Mouse (Mus musculus) spleen, postnatal 10 days (tissue): ENCODE measurements at regions not wholly inside any gene's neighbourhood (a gene's known extent, or its start where the extent isn't known, plus 50 kb on each side); places are given as distances from the start of the nearest gene placed in this dataset.
"Not testable (repeated sequence)": the region's sequence is repeated elsewhere in the genome, so short reads cannot be mapped to it uniquely, and the experiment has no call there.

Experiments
- DNase-seq, 2 experiments: peaks; one replicate each; pipeline ENCODE4 v3.0.0; 2021 to 2022; ENCODE audit warnings: low spot score in 2 of 2

DNA sequence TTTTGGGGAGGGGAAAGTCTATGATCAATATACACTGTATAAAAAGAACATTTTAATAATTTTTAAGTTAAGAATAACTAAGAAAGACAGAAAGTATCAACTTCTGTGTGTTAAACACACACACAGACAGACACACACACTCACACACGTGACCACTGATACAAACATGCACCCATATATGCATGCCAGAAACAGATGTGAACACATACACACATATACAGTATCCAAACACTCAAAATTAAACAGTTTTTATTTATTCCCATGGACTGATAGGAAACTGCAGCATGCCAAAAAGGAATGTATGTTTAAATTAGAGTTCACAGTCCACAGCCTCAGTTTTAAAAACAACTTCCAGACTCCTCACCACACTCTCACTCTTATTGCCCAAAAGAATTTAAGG is 203.4 kb upstream of the Tbl1x start:
- DNase-seq, result no peak

GRCm38 (mm10) chrX:77314384-77314783 is 196.4 kb upstream of the Tbl1x start:
- peak in 1 of 2 experiments; percentile 13 for DNase-seq

DNA sequence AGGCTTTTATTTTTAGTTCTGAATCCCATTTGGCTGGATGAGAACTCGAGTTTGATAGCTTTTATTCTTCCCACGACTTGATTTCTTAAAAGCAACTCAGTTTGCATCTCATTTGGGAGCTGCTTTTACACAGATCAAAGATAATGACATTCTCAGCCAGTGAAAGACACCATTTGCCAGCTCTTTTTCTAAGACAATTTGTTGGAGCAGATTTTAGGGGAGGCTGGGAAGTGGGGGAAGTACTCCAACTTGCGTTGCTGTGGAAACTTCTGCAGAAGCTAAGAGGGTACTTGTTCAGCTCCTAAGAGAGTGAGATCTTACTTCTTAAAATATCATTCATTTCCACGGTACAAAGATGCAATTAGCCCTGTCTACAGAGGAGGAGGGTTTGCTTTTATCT is 187.2 kb upstream of the Tbl1x start:
- no peak for DNase-seq

DNA sequence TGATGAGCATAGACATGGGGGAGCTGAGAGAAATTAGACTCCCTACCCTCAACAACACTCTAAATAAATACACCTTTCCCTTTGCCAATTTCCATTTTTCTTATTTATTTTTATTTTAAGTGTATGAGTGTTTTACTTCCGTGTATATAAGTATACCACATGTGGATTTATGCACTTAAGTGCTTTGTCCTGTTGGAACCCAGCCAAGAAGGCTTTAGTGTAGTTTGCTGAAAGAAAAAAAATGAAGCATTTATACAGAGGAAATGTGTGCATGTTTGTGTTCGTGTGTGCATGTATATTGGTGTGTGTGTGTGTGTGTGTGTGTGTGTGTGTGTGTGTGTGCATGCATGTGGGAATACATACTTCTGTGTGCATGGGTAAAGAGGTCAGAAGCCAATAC is 157.6 kb upstream of the Tbl1x start:
- no peak for DNase-seq

DNA sequence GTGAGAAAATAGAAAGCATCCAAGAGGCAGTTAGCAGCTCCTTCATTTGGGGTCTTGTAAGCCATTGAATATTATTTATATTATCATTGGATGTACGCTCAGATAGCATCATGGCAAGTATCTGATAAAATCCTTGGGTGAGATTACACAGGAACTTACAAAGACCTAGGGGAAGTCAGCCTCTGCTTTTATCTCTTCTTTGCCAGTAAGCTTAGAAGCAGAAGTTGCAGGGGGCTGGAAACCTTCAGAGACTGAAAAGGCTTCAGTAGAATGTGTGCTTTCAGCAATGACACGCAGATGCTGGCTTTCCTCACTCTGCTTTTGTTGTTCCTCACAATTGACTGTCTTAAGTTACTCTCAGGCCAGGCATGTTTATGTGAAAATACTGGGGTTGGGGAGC is 150.3 kb upstream of the Tbl1x start:
- no peak for DNase-seq

DNA sequence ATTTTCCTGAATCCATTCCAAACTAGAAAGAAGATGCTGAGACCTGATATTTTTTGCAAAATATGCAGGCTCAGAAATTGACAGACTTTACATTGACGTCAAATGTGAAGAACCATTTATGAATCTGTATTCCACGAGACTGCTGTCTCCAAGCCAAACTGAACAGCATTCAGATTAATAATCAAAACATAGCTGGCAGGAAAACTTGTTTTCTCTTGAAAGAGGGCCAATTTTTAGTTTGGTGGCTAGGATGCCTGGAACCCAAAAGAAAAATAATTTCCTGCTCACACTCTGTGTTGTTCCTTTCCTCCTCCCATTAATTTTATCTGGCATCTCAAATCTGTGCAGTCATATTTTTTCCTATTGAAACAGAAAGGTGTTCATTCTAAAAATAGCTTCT is 149.7 kb upstream of the Tbl1x start:
- no peak for DNase-seq

DNA sequence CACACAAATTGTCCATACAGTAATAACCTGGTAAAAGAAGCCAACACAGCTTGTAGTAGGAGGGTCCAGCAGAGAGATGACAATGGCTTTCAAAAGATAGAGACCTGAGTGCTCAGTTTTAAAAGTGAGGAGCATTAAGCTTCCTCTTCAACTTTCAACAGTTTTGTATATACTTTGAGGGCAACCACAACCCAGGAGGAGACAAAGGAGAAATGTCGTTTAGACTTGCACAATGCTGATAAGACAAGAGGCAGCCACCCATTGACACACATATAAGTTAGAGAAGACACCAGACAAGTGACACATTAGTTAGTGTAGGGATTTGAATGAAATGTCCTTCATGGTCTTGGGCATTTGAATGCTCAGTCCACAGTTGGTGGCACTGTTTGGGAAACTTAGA is 147.2 kb upstream of the Tbl1x start:
- no peak for DNase-seq

GRCm38 (mm10) chrX:77367351-77367750 is 143.5 kb upstream of the Tbl1x start:
- DNase-seq, result no peak

DNA sequence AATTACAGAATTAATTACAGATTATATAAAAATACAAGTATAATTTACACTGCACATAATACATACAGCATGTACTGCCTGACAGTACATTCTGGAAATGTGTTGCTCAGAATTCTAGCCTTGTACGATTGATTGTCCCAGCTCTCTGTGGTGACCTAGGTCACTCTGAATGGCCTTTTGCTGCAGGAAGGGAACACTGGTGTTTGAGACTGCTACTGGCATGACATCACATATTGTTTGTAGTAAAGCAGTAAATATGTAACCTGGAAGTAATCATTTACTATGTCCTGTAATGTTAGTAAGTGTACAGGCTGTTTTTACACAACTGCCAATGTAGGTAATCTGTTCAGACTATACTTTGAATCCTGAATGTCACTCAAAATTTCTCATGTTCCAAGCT is 123.5 kb upstream of the Tbl1x start:
- DNase-seq, result no peak

DNA sequence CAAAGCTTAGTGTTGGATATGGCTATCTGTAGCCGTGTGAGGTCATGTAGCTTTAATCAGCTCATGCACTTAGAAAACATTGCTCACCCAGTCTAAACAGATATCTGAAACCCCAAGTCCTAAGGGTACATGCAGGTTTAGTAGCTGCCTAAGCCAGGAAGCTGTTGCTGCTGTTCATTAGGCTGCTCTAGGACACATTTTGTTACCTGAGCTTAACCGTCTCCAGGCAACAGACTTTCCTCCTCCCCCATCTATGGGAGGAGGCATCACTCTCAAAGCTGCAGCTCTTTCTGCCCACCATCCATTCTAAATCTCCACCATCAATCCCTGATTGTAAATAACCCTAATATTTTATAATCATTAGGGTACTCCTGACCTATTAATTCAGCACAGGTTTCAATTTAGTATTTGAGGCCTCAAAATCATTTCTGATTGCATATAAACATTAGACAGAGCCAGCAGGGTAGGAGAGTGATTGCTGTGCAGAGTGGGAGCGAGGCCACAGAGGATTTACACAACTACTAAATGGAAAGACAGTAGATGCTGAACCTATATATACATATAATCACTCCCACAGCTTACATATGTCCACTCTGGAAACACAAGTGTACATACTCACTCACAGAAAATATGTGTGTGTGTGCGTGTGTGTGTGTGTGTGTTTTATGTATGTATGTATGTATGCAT is 118.9 kb upstream of the Tbl1x start:
- DNase-seq, result no peak

DNA sequence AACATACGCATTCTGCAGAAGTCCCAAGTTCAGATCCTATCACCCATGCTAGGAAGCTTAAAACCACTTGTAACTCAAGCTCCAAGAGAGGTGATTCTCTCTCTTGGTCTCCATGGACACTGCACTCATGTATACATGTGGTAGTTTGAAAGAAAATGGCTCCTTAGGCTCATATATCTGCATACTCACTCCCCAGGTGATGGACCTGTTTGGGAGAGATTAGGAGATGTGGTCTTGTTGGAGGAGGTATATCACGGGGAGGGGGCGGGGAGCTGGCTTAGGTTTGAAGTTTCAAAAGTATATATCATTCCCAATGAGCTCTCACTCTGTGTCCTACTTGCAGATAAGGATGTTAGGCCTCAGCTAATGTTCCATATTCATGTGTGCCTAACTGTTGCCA is 103.9 kb upstream of the Tbl1x start:
- no peak for DNase-seq

DNA sequence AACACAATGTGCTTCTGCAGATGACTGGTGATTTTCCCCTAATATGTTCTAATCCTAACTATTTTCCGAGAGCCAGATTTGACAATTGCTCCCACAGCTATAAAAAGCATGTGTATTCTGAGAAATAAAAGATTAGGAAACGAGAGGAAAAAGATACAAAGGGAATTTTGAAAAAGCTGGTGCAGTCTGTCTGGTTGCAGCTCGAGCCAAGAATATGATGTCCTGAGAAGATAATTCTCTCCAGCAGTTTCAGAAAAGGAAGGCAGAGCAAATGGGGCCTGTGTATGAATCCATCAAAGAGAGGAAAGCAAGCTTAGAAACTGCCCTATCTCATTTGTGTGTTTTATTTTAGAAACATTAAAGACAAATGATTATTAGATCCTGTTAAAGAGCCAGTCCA is 102.9 kb upstream of the Tbl1x start:
- no peak for DNase-seq

- no peak for DNase-seq
These were observed 101.4 kb upstream of the Tbl1x start for GRCm38 (mm10) chrX:77409370-77409769.

GRCm38 (mm10) chrX:77410812-77411211 is 100.0 kb upstream of the Tbl1x start:
- no peak for DNase-seq

- no peak for DNase-seq
These were observed 96.7 kb upstream of the Tbl1x start for GRCm38 (mm10) chrX:77414156-77414555.

- DNase-seq, result peak in 1 of 2 experiments; percentile 13
These were observed 93.0 kb upstream of the Tbl1x start for GRCm38 (mm10) chrX:77417766-77418165.

DNA sequence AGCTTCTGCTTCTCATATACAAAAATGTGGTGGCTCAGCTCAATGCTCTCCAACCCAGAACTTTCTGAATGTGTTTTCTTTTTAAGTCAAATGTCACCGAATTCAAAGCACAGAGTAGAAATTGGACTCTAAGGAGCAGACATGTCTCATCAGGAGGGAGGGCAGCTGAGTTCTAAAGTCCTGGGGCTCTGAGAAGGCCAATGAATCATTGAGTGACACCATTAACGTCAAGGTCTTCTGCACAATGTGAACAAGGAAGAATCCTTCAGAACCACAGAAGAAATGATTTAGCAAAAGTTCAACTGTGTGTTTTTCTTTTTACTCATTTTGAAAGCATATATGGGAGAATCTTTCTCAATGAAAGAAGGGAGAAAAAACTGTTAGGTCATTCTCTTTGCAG is 88.6 kb upstream of the Tbl1x start:
- no peak for DNase-seq

DNA sequence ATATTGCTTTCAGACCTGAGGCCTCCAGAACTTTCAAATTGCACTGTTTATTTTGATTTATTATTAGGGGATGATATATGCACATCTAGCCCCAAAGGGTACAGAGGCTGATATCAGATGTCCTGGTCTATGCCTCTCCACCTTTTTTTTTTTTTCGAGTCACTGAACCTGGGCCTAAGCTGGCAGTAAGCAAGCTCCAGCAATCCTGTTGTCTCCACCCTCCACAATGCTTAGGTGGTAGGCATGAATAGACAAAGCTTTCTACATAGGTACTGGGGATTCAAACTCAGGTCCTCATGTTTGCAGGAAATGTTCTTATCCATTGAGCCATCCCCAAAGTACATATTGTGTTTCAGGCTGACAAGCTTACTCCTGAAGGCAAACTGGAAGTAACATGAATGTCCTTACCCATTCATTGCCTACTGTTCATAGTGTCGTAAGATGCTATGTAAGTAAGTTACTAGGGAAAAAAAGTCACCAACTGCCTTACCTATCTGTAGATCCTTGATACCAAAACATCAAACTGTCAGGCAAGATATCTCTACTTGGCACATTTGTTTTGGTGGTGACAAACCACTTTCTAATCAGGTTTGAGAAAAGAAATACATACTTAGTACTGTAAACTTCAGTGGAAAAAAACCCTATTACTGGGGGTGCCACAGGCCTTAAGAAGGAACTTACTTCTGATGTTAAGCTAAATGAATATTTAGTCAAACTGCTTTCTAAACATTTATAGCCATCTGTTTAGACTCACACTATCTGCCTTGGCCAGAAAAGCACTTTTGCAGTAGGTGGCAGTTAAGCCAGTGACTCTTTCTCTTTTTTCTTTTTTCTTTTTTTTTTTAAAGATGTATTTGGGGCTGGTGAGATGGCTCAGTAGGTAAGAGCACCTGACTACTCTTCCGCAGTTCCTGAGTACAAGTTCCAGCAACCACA is 85.8 kb upstream of the Tbl1x start:
- no peak for DNase-seq

- not testable (repeated sequence) for DNase-seq
These were observed 85.1 kb upstream of the Tbl1x start for GRCm38 (mm10) chrX:77425728-77426102.

GRCm38 (mm10) chrX:77426836-77427235 is 84.0 kb upstream of the Tbl1x start:
- DNase-seq, result not testable (repeated sequence)

DNA sequence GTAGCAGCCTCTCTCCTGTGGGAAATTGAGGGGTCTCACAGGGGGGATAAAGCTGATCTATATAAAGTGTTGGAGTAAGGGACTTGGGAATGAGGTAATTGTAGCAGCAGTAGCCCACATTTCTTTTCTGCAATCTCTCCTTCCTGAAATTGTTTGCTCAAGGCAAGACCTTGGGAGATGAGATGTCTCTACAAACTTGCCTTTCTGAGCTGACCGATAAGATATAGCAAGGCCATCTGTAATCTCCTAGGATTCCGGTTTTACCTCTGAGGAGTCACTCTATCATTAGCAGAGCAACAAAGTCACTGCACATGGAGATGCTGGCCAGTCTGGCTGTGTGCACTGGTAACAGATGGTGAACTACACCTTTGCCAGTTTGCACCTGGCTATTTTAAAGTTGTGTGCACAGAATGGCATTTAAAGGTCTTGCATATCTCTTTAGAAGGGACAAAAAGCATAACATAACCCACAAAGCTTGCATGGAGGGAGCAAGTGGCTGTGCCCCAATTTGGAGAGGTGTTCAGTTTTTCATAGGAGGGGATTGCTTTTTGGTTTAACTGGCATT is 78.7 kb upstream of the Tbl1x start:
- no peak for DNase-seq

DNA sequence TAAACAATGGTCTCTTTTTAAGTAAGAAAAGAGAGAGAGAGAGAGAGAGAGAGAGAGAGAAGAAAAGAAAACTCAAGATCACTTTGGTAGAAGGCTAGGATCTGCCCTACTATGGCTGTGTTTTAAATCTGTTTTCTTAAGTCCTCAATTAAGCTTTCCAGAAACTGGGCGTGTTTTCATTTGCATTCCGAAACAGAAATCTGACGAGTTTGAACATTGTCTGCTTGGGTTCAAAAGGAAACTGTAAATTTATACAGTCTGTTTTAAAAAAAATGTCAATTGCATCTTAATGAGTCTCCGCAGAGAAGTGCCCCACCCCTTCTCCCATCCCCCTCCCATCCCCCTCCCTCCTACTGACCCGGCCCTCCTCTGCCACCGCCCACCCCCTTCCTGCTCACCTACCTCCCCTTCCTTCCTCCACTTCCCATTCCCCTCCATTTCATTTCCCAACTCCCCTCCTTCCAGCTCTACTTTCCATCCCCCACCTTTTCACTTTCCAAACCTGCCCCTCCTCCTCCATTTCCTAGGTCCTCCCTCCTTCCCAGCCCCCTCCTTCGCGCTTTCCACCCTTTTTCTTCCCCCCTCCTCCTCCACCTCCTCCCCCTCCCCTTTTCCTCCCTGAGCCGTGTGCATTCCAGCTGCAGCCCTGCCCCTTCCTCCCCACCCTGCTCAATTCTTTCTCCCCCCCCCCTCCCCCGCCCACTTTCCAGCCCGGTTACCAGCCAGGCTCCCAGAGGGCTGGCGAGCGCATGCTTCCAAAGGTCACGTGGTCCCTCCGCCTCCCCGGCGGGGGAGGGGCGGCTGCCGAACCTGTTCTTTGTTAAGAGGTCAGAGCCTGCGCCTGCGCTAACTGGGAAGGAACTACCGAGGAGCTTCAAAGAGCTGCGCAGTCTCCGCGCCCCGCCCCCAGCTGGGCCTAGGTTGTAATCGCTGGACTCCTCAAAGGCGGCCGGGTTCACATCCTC is 77.7 kb upstream of the Tbl1x start:
- DNase-seq, result peak; percentile 55 to 89
